Mouse (Mus musculus) ES-Bruce4 (cell line): ENCODE results near the gene Tfeb.

Experiments used
- CTCF ChIP-seq: IDR thresholded peaks from one replicate; pipeline ENCODE4 v1.8.1; 2011; ENCODE audit warnings: low read depth, low read length
- EP300 ChIP-seq: IDR thresholded peaks from 2 replicates; pipeline ENCODE4 v1.6.1; 2011; ENCODE audit warnings: low read depth, low read length; ENCODE audit not compliant: insufficient read depth
- POLR2A ChIP-seq: IDR thresholded peaks from one replicate; pipeline ENCODE4 v1.8.1; 2011; ENCODE audit warnings: low read length; ENCODE audit not compliant: insufficient read depth

GRCm38 (mm10) chr17:47831161-47831560 lies 94.3 kb downstream of the Tfeb start:
- no peak for TF ChIP-seq POLR2A
- no peak for TF ChIP-seq CTCF
- no peak for TF ChIP-seq EP300
